Mouse (Mus musculus): ENCODE results near the gene Ppp2r3c. TPM values are rescaled to one million over a fixed set of nuclear protein-coding genes. Genes with fewer than 3 reads are reported as not detected.

The Ppp2r3c gene
- polyA plus RNA-seq, 1 experiment from 2014 or later: 35.8 TPM

DNA sequence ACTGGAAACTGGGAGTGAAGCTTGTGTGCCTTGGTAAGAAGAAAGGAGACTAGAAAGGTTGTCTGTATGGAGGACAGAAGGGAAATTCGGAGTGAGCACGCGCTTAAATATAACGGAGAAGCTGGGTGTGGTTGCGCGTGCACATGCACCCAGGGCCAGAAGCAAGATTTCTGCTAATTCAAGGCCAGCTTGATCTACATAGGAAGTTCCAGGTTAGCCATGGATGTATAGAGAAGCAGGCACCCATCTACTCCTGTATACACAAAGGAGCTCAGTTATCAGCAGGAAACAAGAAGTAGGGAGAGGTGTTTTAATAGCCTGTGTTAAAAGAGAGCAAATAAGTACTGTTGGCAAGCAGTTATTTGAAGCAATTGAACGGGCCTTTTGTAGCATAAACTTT lies 22.9 kb upstream of the Ppp2r3c start:
- 95% methylated on average over 7 of the region's 7 CpGs for WGBS
- Histone ChIP-seq H3K36me3 (ENCODE audit: control insufficient read depth, insufficient read depth, low read length) (no peaks in the 10 kb centered on the region), H3K27me3 (ENCODE audit: control insufficient read depth, insufficient read depth, low read length) (no peaks in the 10 kb centered on the region), H3K4me3 (ENCODE audit: low read depth, low read length) (no peak overlapping the region), H3K4me2 (ENCODE audit: low read depth, low read length, severe bottlenecking) (no peak overlapping the region), H3K4me1 (replicated peaks; ENCODE audit: control insufficient read depth, insufficient read depth, low read length) (no peaks in the 10 kb centered on the region), H3K9ac (ENCODE audit: low read length) (no peak overlapping the region), H3K27ac (ENCODE audit: low read depth, low read length) (no peak overlapping the region), H3K9me3 (ENCODE audit: control insufficient read depth, low read length) (no peaks in the 10 kb centered on the region)
- DNase-seq (ENCODE audit: low spot score): no peak
- ATAC-seq (replicated peaks; ENCODE audit: low FRiP score): no peak

DNA sequence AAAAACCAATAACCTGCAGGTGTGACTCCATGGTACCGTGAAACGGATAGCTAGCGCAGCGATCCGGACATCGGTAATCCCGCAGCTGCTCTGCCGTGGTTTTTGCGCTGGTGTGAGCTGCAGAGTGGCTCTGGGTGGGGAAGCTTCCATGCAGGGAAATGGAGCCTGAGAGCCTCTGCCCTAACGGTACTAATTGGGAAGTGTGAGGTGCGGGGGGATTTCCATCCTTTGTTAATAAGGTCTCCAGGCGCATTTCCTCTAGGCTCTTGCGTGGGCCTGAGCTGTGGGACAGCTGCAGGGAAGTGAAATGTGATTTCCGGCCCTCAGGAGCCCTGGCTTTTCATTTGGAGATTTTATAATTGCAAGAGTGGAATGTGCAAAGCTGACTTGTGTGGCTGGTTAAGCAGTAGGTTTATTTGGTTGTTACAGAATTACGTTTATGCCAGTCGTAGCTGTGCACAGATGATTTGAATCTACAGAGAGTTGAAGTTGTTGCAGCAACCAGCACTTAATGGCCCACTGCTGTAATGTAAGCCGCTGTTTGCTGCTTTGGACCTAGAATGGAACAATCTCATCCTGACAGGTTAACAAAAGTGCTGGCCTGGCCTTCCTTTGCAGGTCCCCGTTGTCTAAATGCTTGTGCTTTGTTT lies 19.0 kb upstream of the Ppp2r3c start:
- ATAC-seq (replicated peaks; ENCODE audit: low FRiP score) (no peak), DNase-seq (ENCODE audit: low spot score) (no peak)
- Histone ChIP-seq H3K9me3 (ENCODE audit: control insufficient read depth, low read length) (no peaks in the 10 kb centered on the region), H3K36me3 (ENCODE audit: control insufficient read depth, insufficient read depth, low read length) (no peaks in the 10 kb centered on the region), H3K27ac (ENCODE audit: low read depth, low read length) (no peak overlapping the region), H3K9ac (ENCODE audit: low read length) (no peak overlapping the region), H3K27me3 (ENCODE audit: control insufficient read depth, insufficient read depth, low read length) (no peaks in the 10 kb centered on the region), H3K4me1 (replicated peaks; ENCODE audit: control insufficient read depth, insufficient read depth, low read length) (no peaks in the 10 kb centered on the region), H3K4me3 (ENCODE audit: low read depth, low read length) (no peak overlapping the region), H3K4me2 (ENCODE audit: low read depth, low read length, severe bottlenecking) (no peak overlapping the region)
- WGBS: 85% methylated on average over 18 of the region's 18 CpGs

DNA sequence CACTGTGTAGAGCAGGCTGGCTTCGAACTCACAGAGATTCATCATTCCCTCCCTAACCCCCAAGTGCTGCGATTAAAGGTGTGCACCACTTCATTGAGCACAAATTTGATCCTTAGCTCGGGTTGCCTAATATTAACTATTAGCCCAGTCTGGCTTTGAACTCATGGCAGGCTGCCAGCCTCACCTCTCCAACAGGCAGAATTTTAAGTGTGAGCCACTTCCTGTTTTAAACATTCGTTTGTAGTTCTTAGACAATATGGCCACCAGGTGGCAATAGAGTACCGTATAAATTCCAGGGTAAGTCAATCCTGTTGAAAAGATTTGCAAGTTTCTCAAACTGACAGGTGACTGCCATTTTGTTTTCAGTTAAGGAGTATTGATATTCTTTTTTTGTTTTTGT lies 12.4 kb upstream of the Ppp2r3c start:
- DNase-seq (ENCODE audit: low spot score) (no peak), ATAC-seq (replicated peaks; ENCODE audit: low FRiP score) (no peak)
- H3K27me3 ChIP-seq (ENCODE audit: control insufficient read depth, insufficient read depth, low read length): no peaks in the 10 kb centered on the region
- no peak overlapping the region for H3K27ac ChIP-seq (ENCODE audit: low read depth, low read length)
- H3K9me3 ChIP-seq (ENCODE audit: control insufficient read depth, low read length): no peaks in the 10 kb centered on the region
- H3K4me1 ChIP-seq (replicated peaks; ENCODE audit: control insufficient read depth, insufficient read depth, low read length): no peaks in the 10 kb centered on the region
- H3K36me3 ChIP-seq (ENCODE audit: control insufficient read depth, insufficient read depth, low read length): no peaks in the 10 kb centered on the region
- H3K4me2 ChIP-seq (ENCODE audit: low read depth, low read length, severe bottlenecking): no peak overlapping the region
- 49% methylated on average over 5 of the region's 5 CpGs for WGBS
- no peak overlapping the region for H3K9ac ChIP-seq (ENCODE audit: low read length)
- no peak overlapping the region for H3K4me3 ChIP-seq (ENCODE audit: low read depth, low read length)

DNA sequence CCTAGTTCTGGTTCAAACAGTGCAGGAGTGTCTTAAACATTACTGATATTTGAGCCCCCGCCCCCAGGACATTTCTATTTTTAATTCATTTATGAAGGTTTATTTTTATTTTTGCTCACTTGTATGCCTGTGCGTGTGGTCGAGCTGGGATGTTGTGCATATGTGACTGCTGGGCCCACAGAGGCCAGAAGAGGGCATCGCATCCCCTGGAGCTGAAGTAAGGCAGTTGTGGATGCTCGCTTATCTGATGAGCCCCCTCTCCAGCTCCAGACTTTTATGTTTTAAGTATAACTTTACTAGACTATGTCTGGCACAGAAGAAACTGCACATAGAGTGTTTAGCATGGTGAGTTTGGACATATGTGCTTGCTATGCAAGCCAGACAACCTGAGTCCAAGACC lies 11.1 kb upstream of the Ppp2r3c start:
- Histone ChIP-seq H3K4me2 (ENCODE audit: low read depth, low read length, severe bottlenecking) (no peak overlapping the region), H3K27me3 (ENCODE audit: control insufficient read depth, insufficient read depth, low read length) (no peaks in the 10 kb centered on the region), H3K9ac (ENCODE audit: low read length) (no peak overlapping the region), H3K4me3 (ENCODE audit: low read depth, low read length) (no peak overlapping the region), H3K27ac (ENCODE audit: low read depth, low read length) (no peak overlapping the region), H3K36me3 (ENCODE audit: control insufficient read depth, insufficient read depth, low read length) (no peaks in the 10 kb centered on the region), H3K9me3 (ENCODE audit: control insufficient read depth, low read length) (no peaks in the 10 kb centered on the region), H3K4me1 (replicated peaks; ENCODE audit: control insufficient read depth, insufficient read depth, low read length) (no peaks in the 10 kb centered on the region)
- DNase-seq (ENCODE audit: low spot score): no peak
- no peak for ATAC-seq (replicated peaks; ENCODE audit: low FRiP score)
- 87% methylated on average over 5 of the region's 5 CpGs for WGBS

DNA sequence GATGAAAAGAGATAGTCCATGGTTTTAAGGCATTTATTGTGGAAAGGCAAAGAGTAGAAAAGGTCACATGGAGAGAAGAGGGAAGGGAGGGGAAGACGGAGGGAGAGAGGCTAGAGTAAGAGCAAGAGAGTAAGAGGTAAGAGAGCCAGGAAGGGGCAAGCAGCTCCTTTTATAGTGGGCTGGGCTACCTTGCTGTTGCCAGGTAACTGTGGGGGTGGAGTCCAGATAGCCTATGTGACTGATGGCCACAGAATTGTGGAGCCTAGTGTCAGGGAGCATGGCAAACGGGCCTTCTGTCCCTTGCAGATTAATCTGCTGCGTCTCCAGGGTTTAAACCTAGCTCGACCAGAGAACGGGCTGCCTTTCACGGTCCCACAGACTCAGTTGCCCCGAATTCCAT lies 9.0 kb upstream of the Ppp2r3c start:
- 89% methylated on average over 7 of the region's 7 CpGs for WGBS
- DNase-seq (ENCODE audit: low spot score) (no peak), ATAC-seq (replicated peaks; ENCODE audit: low FRiP score) (no peak)

DNA sequence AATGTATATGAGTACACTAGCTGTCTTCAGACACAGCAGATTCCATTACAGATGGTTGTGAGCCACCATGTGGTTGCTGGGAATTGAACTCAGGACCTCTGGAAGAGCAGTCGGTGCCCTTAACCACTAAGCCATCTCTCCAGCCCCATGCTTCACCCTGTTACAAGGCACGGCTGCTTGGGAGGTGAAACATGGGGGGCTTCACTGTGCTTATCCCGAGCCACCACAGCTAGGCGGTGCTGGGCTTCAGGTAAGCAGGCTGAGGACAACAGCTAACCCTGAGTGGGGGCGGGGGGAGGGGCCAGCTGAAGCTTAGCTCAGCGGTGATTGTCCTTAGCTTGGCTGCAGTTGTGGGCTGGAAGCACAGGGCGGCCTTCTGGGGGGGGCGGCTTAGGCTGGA lies 6.7 kb upstream of the Ppp2r3c start:
- H3K36me3 ChIP-seq (ENCODE audit: control insufficient read depth, insufficient read depth, low read length): no peaks in the 10 kb centered on the region
- DNase-seq (ENCODE audit: low spot score) (no peak), ATAC-seq (replicated peaks; ENCODE audit: low FRiP score) (no peak)
- WGBS: 60% methylated on average over 8 of the region's 8 CpGs
- H3K4me1 ChIP-seq (replicated peaks; ENCODE audit: control insufficient read depth, insufficient read depth, low read length): no peaks in the 10 kb centered on the region
- no peaks in the 10 kb centered on the region for H3K9me3 ChIP-seq (ENCODE audit: control insufficient read depth, low read length)
- no peak overlapping the region for H3K4me2 ChIP-seq (ENCODE audit: low read depth, low read length, severe bottlenecking)
- no peak overlapping the region for H3K9ac ChIP-seq (ENCODE audit: low read length)
- no peaks in the 10 kb centered on the region for H3K27me3 ChIP-seq (ENCODE audit: control insufficient read depth, insufficient read depth, low read length)
- no peak overlapping the region for H3K27ac ChIP-seq (ENCODE audit: low read depth, low read length)
- no peak overlapping the region for H3K4me3 ChIP-seq (ENCODE audit: low read depth, low read length)

More for the DNA sequence above, 9.0 kb upstream of the Ppp2r3c start:
- no peak overlapping the region for H3K4me2 ChIP-seq (ENCODE audit: low read depth, low read length, severe bottlenecking)
- no peaks in the 10 kb centered on the region for H3K4me1 ChIP-seq (replicated peaks; ENCODE audit: control insufficient read depth, insufficient read depth, low read length)
- no peaks in the 10 kb centered on the region for H3K9me3 ChIP-seq (ENCODE audit: control insufficient read depth, low read length)
- no peaks in the 10 kb centered on the region for H3K27me3 ChIP-seq (ENCODE audit: control insufficient read depth, insufficient read depth, low read length)
- no peak overlapping the region for H3K9ac ChIP-seq (ENCODE audit: low read length)
- no peak overlapping the region for H3K4me3 ChIP-seq (ENCODE audit: low read depth, low read length)
- no peaks in the 10 kb centered on the region for H3K36me3 ChIP-seq (ENCODE audit: control insufficient read depth, insufficient read depth, low read length)
- H3K27ac ChIP-seq (ENCODE audit: low read depth, low read length): no peak overlapping the region

DNA sequence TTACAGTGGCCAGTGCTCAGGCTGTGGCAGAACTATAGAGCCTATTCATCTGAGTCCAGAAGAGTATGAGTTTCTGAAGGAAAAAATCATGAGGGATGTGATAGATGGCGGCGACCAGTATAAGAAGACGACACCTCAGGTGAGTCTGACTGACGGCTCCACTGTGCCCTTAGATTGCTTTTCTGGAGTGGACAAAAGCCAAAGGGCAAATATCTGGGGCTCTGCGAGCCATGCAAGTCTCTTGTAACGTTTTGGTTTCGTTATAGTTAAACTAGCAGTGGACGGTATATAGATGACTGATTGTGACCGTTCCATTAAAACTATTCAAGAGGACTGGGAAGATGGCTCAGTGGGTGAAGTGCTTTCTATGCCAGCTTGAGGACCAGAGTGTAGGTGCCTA lies 5.9 kb upstream of the Ppp2r3c start:
- Histone ChIP-seq H3K36me3 (ENCODE audit: control insufficient read depth, insufficient read depth, low read length) (no peaks in the 10 kb centered on the region), H3K4me1 (replicated peaks; ENCODE audit: control insufficient read depth, insufficient read depth, low read length) (no peaks in the 10 kb centered on the region), H3K4me2 (ENCODE audit: low read depth, low read length, severe bottlenecking) (no peak overlapping the region), H3K4me3 (ENCODE audit: low read depth, low read length) (no peak overlapping the region), H3K9ac (ENCODE audit: low read length) (no peak overlapping the region), H3K27me3 (ENCODE audit: control insufficient read depth, insufficient read depth, low read length) (no peaks in the 10 kb centered on the region), H3K27ac (ENCODE audit: low read depth, low read length) (no peak overlapping the region), H3K9me3 (ENCODE audit: control insufficient read depth, low read length) (no peaks in the 10 kb centered on the region)
- ATAC-seq (replicated peaks; ENCODE audit: low FRiP score) (no peak), DNase-seq (ENCODE audit: low spot score) (no peak)
- 92% methylated on average over 9 of the region's 9 CpGs for WGBS

DNA sequence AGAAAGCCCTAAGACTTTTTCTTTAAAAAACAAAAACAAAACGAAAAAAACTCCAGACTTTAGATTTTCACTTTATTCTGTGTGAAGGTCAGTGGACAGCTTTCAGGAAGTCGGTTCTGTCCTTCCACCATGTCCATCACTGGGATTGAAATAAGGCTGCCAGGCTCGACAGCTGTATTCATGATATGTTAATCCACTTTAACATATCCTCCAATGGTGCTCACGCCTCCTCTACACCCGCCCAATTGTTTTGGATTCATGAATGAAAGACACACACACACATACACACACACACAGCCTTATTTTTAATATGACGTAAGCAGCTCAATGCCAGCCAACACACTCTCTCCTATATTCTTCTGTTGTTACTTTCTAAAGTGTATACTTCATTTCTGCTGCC lies 4.8 kb upstream of the Ppp2r3c start:
- H3K9me3 ChIP-seq (ENCODE audit: control insufficient read depth, low read length): no peaks in the 10 kb centered on the region
- H3K4me1 ChIP-seq (replicated peaks; ENCODE audit: control insufficient read depth, insufficient read depth, low read length): no peaks in the 10 kb centered on the region
- H3K9ac ChIP-seq (ENCODE audit: low read length): no peak overlapping the region
- DNase-seq (ENCODE audit: low spot score) (no peak), ATAC-seq (replicated peaks; ENCODE audit: low FRiP score) (no peak)
- H3K4me2 ChIP-seq (ENCODE audit: low read depth, low read length, severe bottlenecking): no peak overlapping the region
- 77% methylated on average over 6 of the region's 6 CpGs for WGBS
- no peak overlapping the region for H3K4me3 ChIP-seq (ENCODE audit: low read depth, low read length)
- no peaks in the 10 kb centered on the region for H3K27me3 ChIP-seq (ENCODE audit: control insufficient read depth, insufficient read depth, low read length)
- H3K27ac ChIP-seq (ENCODE audit: low read depth, low read length): no peak overlapping the region
- H3K36me3 ChIP-seq (ENCODE audit: control insufficient read depth, insufficient read depth, low read length): no peaks in the 10 kb centered on the region

DNA sequence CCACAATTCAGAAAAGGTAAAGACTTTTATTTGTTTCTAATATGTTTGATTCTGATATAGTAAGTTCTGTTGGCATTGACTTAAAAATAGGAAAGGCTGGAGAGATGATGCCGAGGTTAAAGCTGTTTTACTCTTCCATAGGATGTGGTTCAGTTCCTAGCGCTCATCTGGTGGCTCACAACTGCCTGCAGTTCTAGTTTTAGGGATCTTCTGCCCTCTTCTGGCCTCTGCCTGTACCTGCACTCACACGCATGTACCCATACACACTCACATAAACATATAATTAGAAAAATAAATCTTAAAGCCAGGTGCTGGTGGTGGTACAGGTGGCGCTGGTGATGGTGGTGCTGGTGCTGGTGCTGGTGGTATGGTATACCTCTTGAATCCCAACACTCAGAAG lies 3.6 kb upstream of the Ppp2r3c start:
- Histone ChIP-seq H3K36me3 (ENCODE audit: control insufficient read depth, insufficient read depth, low read length) (no peaks in the 10 kb centered on the region), H3K27me3 (ENCODE audit: control insufficient read depth, insufficient read depth, low read length) (no peaks in the 10 kb centered on the region), H3K4me2 (ENCODE audit: low read depth, low read length, severe bottlenecking) (no peak overlapping the region), H3K9ac (ENCODE audit: low read length) (no peak overlapping the region), H3K27ac (ENCODE audit: low read depth, low read length) (no peak overlapping the region), H3K4me1 (replicated peaks; ENCODE audit: control insufficient read depth, insufficient read depth, low read length) (no peaks in the 10 kb centered on the region; the same call in 1 of the 2 replicates), H3K9me3 (ENCODE audit: control insufficient read depth, low read length) (no peaks in the 10 kb centered on the region), H3K4me3 (ENCODE audit: low read depth, low read length) (no peak overlapping the region)
- DNase-seq (ENCODE audit: low spot score): no peak
- 92% methylated on average over 4 of the region's 4 CpGs for WGBS
- no peak for ATAC-seq (replicated peaks; ENCODE audit: low FRiP score)

Measured in forebrain, embryonic 11.5 days (tissue).